Mouse (Mus musculus) embryonic facial prominence, embryonic 14.5 days (tissue): ENCODE results near the gene Isg20. TPM values are rescaled to one million over a fixed set of nuclear protein-coding genes. Genes with fewer than 3 reads are reported as not detected.

Experiments
- ATAC-seq: fragments of 200-750 bp; cut with Nextera tagmentation; 2 replicates; pipeline ENCODE4 v1.8.0; 2017; ENCODE audit warnings: low read depth, moderate number of reproducible peaks, moderate TSS enrichment
- DNase-seq: peaks from one replicate; pipeline ENCODE4 v3.0.0-alpha.2; 2015; ENCODE audit warnings: low spot score
- H3K27ac ChIP-seq: fragments of 300-500 bp; sonication (generic); replicated peaks from 2 replicates; pipeline ENCODE4 v1.5.1; 2014; ENCODE audit warnings: low read depth, mild to moderate bottlenecking, low read length, moderate library complexity
- H3K27me3 ChIP-seq: fragments of 300-500 bp; sonication (generic); replicated peaks from 2 replicates; pipeline ENCODE4 v1.6.1; 2014; ENCODE audit warnings: low read length; ENCODE audit not compliant: control insufficient read depth, insufficient read depth
- H3K36me3 ChIP-seq: fragments of 300-500 bp; sonication (generic); 2 replicates; pipeline ENCODE4 v1.6.1; 2014; ENCODE audit warnings: low read length, mixed read lengths; ENCODE audit not compliant: control insufficient read depth, insufficient read depth
- H3K4me1 ChIP-seq: fragments of 300-500 bp; sonication (generic); 2 replicates; pipeline ENCODE4 v1.6.1; 2014; ENCODE audit warnings: antibody characterized with exemption, low read length; ENCODE audit not compliant: control insufficient read depth, insufficient read depth
- H3K4me2 ChIP-seq: fragments of 300-500 bp; sonication (generic); 2 replicates; pipeline ENCODE4 v1.6.1; 2014; ENCODE audit warnings: low read depth, mild to moderate bottlenecking, low read length, moderate library complexity, mixed read lengths
- H3K4me3 ChIP-seq: fragments of 300-500 bp; sonication (generic); 2 replicates; pipeline ENCODE4 v1.5.1; 2014; ENCODE audit warnings: low read depth, mild to moderate bottlenecking, low read length
- H3K9ac ChIP-seq: fragments of 300-500 bp; sonication (generic); 2 replicates; pipeline ENCODE4 v1.6.1; 2014; ENCODE audit warnings: low read depth, mild to moderate bottlenecking, low read length, moderate library complexity, mixed read lengths
- H3K9me3 ChIP-seq: fragments of 300-500 bp; sonication (generic); 2 replicates; pipeline ENCODE4 v1.6.1; 2016; ENCODE audit warnings: low read length; ENCODE audit not compliant: control insufficient read depth
- WGBS: fragments of 180-500 bp; shearing (Covaris S2); extraction: QIAGEN DNeasy Blood & Tissue Kit; methylation state at CpG from one replicate; pipeline ENCODE4 v1.1.7; 2014; 5-methylcytosine and 5-hydroxymethylcytosine counted together
- polyA plus RNA-seq: library from polyadenylated mRNA; unstranded; fragments of >200 nt; fragmentation: Nextera tagmentation; extraction: Ambion mirVana; gene quantifications from 2 replicates; pipeline ENCODE4 v1.2.1, GENCODE M21; 2014

The Isg20 gene
- polyA plus RNA-seq, 1 experiment from 2014 or later, result 5.1 TPM

DNA sequence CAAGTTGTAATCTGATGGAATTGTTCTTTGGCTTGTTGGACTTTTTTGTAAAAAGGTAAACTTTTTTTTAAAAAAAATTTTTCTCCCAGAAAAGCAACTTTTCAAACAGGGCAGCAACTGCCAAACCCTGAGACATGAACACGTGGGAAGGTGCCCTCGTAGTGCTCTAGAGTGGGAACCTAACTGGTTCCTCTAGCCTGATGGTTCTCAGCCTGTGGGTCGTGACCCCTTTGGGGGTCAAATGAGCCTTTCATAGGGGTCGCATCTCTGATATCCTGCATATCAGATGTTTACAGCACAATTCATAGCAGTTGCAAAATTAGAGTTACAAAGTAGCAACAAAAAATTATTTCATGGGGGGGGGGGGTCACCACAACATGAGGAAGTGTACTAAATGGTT lies 2.0 kb upstream of the Isg20 start:
- no peaks in the 10 kb centered on the region for H3K27me3 ChIP-seq
- 82% methylated on average over 4 of the region's 4 CpGs for WGBS
- H3K4me1 ChIP-seq, result peaks cover 13% of the 10 kb centered on the region; the same call in 1 of the 2 replicates
- no peak for ATAC-seq
- H3K4me2 ChIP-seq, result no peak overlapping the region
- H3K9me3 ChIP-seq, result no peaks in the 10 kb centered on the region
- DNase-seq, result no peak
- no peak overlapping the region for H3K4me3 ChIP-seq
- no peak overlapping the region for H3K9ac ChIP-seq
- no peak overlapping the region for H3K27ac ChIP-seq
- peaks cover 23% of the 10 kb centered on the region for H3K36me3 ChIP-seq

DNA sequence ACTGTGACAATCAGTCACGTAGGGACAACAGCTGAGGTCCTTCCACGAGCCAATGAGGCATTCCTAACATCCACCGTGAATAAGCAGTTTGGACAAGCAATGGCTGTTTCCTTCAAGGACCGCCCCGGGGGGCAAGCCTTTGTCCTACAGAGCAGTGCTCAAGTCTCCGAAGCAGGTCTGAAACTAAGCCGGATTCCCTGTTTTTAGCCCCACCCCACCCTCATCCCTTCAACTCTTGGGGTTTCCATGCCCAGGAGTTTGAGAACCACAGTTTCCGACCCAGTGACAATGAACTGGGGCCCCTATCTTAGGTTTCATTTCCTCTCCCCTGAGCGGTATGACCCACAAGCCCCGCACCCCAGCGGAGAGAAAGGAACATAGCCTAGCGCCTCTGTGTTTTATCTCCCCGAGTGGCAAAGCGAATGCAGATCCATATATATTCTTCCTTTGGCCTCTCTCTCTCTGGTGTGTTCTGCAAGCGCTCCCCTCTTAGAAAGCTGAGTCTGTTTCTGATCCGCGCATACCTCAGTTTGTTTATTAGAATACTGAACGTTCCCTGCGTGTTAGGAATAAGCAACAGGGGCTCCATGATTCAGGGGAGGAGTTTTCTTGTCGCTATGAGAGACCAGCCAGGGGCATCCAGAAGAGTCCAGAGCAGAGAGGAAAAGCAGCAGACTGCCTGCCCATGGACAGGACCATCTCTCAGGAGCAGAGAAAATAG lies 811 bp upstream of the Isg20 start:
- Histone ChIP-seq H3K4me1 (peaks cover 13% of the 10 kb centered on the region; the same call in 1 of the 2 replicates), H3K4me2 (peak overlapping the region; percentile 49), H3K27ac (no peak overlapping the region), H3K9ac (peak overlapping the region; percentile 46), H3K36me3 (peaks cover 15% of the 10 kb centered on the region; the same call in 1 of the 2 replicates), H3K27me3 (no peaks in the 10 kb centered on the region), H3K4me3 (peak overlapping the region; percentile 9; the same call in 1 of the 2 replicates), H3K9me3 (no peaks in the 10 kb centered on the region)
- WGBS, result 13% methylated on average over 20 of the region's 20 CpGs
- DNase-seq, result peak; percentile 51
- ATAC-seq, result peak; percentile 10; the same call in 1 of the 2 replicates

DNA sequence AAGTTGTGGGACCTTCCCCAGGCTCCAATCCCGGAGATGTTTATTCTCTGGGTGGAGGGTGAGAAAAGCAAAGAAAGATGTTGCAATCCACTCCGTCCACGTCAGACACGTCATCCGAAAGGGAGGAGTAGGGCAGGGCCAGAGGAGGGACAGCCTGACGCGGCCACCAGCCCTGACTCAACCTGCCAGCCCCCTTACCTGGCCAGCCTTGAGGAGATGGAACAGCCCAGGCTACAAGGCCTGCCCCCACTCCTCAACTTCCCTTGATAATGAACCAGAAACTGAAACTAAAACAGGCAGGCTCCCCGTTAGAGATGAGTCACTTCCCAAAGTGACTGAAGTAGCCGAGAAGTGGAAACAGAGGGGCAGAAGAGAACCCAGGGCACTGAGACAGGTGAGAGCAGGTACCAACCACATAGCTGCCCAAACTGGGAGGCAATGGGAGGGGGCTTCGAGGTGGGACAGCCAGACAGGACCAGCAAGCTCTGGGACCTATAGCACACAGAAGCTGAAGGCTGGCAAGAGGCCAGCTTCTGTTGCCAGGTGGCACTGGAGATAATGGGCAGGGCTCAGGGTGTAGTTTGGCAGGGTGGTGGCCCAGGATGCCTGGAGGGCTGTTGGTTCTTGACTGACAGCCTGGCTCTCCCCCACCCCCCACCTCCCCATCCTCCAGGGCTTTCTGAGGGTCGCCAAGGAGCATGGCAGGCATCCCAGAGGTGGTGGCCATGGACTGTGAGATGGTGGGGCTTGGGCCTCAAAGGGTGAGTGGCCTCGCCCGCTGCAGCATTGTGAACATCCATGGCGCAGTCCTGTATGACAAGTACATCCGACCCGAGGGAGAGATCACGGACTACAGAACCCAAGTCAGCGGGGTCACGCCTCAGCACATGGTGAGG lies 673 bp downstream of the Isg20 start:
- 80% methylated on average over 19 of the region's 19 CpGs for WGBS
- Histone ChIP-seq H3K27me3 (no peaks in the 10 kb centered on the region), H3K4me3 (no peak overlapping the region), H3K9ac (no peak overlapping the region), H3K4me2 (peak overlapping the region; percentile 18; the same call in 1 of the 2 replicates), H3K36me3 (peaks cover 11% of the 10 kb centered on the region; the same call in 1 of the 2 replicates), H3K9me3 (no peaks in the 10 kb centered on the region), H3K27ac (no peak overlapping the region), H3K4me1 (peaks cover 13% of the 10 kb centered on the region; the same call in 1 of the 2 replicates)
- ATAC-seq, result peak; percentile 36; the same call in 1 of the 2 replicates
- DNase-seq, result peak; percentile 36

DNA sequence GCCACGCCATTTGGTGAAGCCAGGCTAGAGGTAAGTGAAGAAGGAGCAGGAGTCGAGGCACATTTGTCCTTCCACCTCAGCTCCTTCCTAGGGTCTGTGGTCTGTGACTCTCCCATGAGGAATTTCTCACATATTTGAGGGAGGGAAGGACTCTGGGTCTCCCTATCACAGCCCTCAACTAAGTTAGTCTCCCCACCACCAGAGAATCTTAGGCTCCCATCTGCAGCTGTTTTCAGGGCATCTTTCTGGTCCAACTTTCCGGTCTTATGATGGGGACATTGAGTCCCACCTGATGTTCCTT lies 1.3 kb downstream of the Isg20 start:
- Histone ChIP-seq H3K27ac (no peak overlapping the region), H3K4me3 (no peak overlapping the region), H3K9me3 (no peaks in the 10 kb centered on the region), H3K4me2 (no peak overlapping the region), H3K27me3 (no peaks in the 10 kb centered on the region), H3K9ac (no peak overlapping the region), H3K4me1 (peaks cover 13% of the 10 kb centered on the region; the same call in 1 of the 2 replicates), H3K36me3 (peaks cover 6% of the 10 kb centered on the region; the same call in 1 of the 2 replicates)
- 78% methylated on average over 3 of the region's 3 CpGs for WGBS
- ATAC-seq (no peak), DNase-seq (no peak)

DNA sequence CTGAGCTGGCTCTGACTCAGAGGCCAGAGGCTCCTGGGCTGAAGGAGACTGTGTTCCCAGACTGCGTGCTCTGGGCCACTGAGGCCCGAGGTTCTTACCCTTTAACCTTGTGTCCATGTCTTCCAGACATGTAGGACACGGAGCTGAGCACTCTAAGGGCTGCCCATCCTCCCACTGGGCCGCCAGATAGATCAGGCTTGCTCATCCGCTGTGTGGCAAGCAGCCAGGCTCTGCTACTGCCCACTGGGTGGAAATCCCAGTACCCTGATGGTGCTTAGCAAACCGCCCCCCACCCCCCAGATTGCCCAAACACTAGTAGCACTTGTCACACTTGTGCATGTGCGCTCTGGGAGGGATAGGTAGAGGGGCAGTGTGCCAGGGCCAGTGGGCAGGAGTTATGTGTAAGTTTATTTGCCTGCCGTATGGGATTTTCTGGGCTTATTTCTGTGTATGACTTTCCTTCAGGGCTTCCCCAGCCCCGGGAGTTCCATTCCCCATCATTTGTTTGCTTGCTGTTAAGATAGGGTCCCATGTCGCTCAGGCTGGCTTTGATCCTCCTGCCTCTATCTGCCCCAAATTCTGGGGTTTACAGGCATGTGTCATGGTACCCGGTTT lies 1.8 kb downstream of the Isg20 start:
- Histone ChIP-seq H3K27me3 (no peaks in the 10 kb centered on the region), H3K4me3 (no peak overlapping the region), H3K9ac (no peak overlapping the region), H3K4me2 (no peak overlapping the region), H3K9me3 (no peaks in the 10 kb centered on the region), H3K4me1 (peaks cover 13% of the 10 kb centered on the region; the same call in 1 of the 2 replicates), H3K36me3 (0 out of 2 replicates have a peak, but pooled peaks cover under 1% of the 10 kb centered on the region), H3K27ac (no peak overlapping the region)
- DNase-seq (no peak), ATAC-seq (no peak)
- 83% methylated on average over 10 of the region's 11 CpGs for WGBS

DNA sequence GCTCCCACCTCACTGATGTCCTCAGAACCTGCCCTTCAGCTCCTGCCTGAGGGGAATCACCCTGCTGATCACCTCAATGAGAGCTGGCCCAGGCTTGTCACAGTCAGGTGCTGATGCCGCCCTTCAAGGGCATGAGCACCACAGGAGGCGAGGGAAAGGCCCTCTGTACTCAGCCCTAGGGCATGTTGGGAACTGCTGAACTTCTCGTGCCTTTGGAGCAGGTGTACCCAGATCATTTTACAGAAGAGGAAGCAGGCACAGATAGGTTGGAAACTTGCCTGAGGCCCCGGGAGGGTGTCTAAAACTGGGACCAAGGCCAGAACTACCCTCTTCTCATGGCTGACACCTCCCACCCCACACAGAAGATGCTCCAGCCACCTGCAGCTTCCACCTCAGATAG lies 5.5 kb downstream of the Isg20 start:
- no peaks in the 10 kb centered on the region for H3K36me3 ChIP-seq
- no peaks in the 10 kb centered on the region for H3K4me1 ChIP-seq
- WGBS, result 37% methylated on average over 4 of the region's 4 CpGs
- no peak overlapping the region for H3K4me2 ChIP-seq
- no peaks in the 10 kb centered on the region for H3K9me3 ChIP-seq
- no peak overlapping the region for H3K9ac ChIP-seq
- DNase-seq (peak; percentile 74), ATAC-seq (peak; percentile 74)
- no peak overlapping the region for H3K4me3 ChIP-seq
- no peak overlapping the region for H3K27ac ChIP-seq
- H3K27me3 ChIP-seq, result no peaks in the 10 kb centered on the region

DNA sequence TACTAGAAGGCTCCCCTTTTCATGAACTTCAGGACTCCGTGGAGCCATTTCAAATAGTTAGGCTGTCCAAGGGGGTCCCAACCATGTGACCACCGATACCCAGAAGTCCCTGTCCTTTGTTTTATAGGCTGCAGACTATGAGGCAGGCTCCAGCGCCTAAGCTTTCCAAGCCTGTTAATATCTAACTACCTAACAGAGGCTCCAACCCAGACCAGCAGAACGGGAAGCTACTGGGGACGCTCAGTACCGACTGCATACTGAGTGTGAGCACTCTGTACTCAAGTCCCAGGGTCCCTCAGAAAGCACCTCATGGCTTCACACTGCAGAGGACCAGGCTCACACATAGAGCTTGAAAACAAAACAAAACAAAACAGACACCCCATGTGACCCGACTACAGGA lies 9.3 kb downstream of the Isg20 start:
- 79% methylated on average over 7 of the region's 7 CpGs for WGBS
- ATAC-seq (no peak), DNase-seq (no peak)
- Histone ChIP-seq H3K9ac (no peak overlapping the region), H3K4me1 (0 out of 2 replicates have a peak, but pooled peaks cover 5% of the 10 kb centered on the region), H3K4me3 (no peak overlapping the region), H3K27me3 (no peaks in the 10 kb centered on the region), H3K36me3 (no peaks in the 10 kb centered on the region), H3K9me3 (no peaks in the 10 kb centered on the region), H3K27ac (no peak overlapping the region), H3K4me2 (no peak overlapping the region)

DNA sequence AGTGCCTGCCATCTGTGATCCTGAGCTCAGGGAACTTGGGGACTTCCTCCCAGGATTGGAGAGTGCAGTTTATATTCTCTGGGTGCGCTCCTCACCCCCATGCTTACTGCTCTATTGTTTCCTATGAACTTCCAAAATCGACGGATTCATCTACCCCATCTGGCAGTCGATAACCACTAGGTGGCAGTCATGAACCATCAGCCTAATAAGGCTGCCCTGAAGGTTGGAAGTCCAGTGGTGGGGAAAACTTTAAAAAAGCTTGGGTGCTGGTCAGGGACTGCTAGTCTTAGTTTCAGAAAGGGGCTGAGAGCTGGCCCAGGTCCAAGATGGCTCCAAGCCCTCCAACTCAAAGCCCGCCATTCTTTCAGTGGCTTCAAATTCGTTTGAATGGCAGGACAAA lies 11.1 kb downstream of the Isg20 start:
- no peaks in the 10 kb centered on the region for H3K9me3 ChIP-seq
- H3K9ac ChIP-seq, result no peak overlapping the region; the same call in 1 of the 2 replicates
- no peak overlapping the region for H3K27ac ChIP-seq
- peak; percentile 56; the same call in 1 of the 2 replicates for ATAC-seq
- DNase-seq, result peak; percentile 87
- H3K36me3 ChIP-seq, result no peaks in the 10 kb centered on the region
- WGBS, result 5% methylated on average over 6 of the region's 6 CpGs
- H3K4me3 ChIP-seq, result no peak overlapping the region
- H3K4me2 ChIP-seq, result no peak overlapping the region
- H3K27me3 ChIP-seq, result no peaks in the 10 kb centered on the region
- 0 out of 2 replicates have a peak, but pooled peaks cover 5% of the 10 kb centered on the region for H3K4me1 ChIP-seq
